Mouse (Mus musculus): ENCODE data around the gene Krt222. TPM values are rescaled to one million over a fixed set of nuclear protein-coding genes. Genes with fewer than 3 reads are reported as not detected.
A peak's percentile ranks its signal among the peaks of the same experiment; 100 is the strongest.

Gene Krt222
- 0.18 and 0.68 TPM in 2 replicates for polyA plus RNA-seq (2014; fragmentation: Nextera tagmentation; extraction: Ambion mirVana)

DNA sequence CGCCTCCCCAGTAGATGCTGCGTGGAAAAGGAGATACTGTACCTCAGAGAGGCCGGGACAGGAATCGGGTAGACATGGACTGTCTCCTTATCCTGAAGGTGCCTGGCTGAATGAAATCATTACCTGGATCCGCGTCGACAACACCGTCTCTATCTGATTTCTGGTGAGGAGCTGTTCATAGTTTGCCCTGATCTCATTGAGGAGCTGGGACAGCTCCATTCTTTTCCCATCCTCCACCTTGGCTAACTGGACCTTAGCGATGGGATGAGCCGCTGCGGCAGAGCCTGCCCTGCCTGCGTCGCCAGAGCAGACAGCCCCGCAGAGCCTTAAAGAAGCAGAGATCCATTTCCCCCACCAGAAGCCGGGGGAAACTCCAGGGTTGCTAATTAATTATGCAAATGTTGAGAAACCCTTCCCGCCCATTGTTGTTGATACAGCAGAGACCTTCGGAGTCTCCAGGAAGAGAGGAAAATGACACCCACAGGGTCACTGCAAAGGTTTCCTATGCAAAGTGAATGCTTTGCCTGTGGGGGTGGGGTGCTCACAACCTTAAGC lies at the start of gene Krt222:
TSS of gene Krt222 (minus strand) at position 266 of the 555 bp plus-strand sequence.
- Histone ChIP-seq H3K27ac (ENCODE audit: low read length) (no peak within 1 kb of the TSS), H3K9ac (replicated peaks; ENCODE audit: low read depth, low read length) (0 out of 2 replicates have a peak within 1 kb of the TSS, but pooled peaks have one; percentile 4), H3K4me2 (replicated peaks; ENCODE audit: low read depth, low read length) (peak within 1 kb of the TSS; percentile 42), H3K4me1 (ENCODE audit: control insufficient read depth, insufficient read depth, low read length) (no peaks in the 10 kb centered on the region; the same call in 1 of the 2 replicates), H3K36me3 (ENCODE audit: control insufficient read depth, insufficient read depth, low read length) (no peaks in the 10 kb centered on the region), H3K4me3 (ENCODE audit: low read depth, low read length) (peak within 1 kb of the TSS; percentile 18; the same call in 1 of the 2 replicates), H3K27me3 (ENCODE audit: control insufficient read depth, insufficient read depth, low read length) (no peaks in the 10 kb centered on the region), H3K9me3 (ENCODE audit: control insufficient read depth, low read depth, low read length) (no peaks in the 10 kb centered on the region)
- no peak for ATAC-seq (ENCODE audit: insufficient number of reproducible peaks, insufficient read depth, low FRiP score, low read depth)
- WGBS = 5% methylated on average over 17 of the region's 17 CpGs

DNA sequence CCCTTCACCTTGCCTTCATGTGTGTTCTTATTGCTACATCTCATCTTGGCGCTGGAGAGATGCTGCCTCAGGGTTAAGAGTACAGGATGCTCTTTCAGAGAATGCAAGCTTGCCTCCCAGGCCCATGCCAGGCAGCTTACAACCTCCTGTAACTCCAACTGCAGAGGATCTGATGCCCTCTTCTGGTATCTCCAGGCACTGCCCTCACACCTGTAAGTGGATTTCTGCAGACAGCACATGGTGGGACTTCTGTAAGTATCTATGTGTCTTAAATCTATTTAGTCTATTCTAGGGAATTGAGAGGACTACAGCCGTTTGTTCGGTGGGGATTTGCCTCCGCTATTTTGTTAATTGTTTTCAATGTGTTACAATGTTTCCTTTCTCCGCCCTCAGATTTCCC lies 49.0 kb upstream of the Krt222 start:
- Histone ChIP-seq H3K36me3 (ENCODE audit: control insufficient read depth, insufficient read depth, low read length) (no peaks in the 10 kb centered on the region), H3K27ac (ENCODE audit: low read length) (no peak overlapping the region), H3K27me3 (ENCODE audit: control insufficient read depth, insufficient read depth, low read length) (no peaks in the 10 kb centered on the region), H3K4me1 (ENCODE audit: control insufficient read depth, insufficient read depth, low read length) (no peaks in the 10 kb centered on the region), H3K4me3 (ENCODE audit: low read depth, low read length) (no peak overlapping the region), H3K9me3 (ENCODE audit: control insufficient read depth, low read depth, low read length) (no peaks in the 10 kb centered on the region), H3K9ac (replicated peaks; ENCODE audit: low read depth, low read length) (no peak overlapping the region), H3K4me2 (replicated peaks; ENCODE audit: low read depth, low read length) (no peak overlapping the region)
- WGBS = 54% methylated on average over 5 of the region's 5 CpGs
- no peak for ATAC-seq (ENCODE audit: insufficient number of reproducible peaks, insufficient read depth, low FRiP score, low read depth)

DNA sequence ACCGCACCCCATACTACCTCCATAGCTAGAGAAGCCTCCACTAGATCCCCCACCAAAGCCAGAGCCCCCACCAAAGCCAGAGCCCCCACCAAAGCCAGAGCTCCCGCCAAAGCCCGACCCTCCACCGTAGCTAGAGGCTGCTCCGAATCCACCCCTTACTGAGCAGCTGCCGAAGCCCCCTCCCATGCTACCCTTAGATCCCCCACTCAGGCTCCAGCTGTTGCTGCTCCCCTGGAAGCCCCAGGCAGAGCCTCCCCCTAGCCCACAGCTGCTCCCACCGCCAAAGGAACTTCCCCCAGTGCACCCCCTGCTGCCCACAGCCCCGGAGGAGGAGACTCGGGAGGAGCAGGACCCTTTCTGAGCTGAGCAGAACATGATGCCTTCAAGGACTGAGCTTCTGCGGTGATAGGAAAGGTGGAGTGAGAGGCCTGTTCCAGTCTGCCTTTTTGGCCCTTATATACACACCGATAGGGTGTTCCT lies 41.0 kb upstream of the Krt222 start, which contains the start of gene Krt24:
TSS of gene Krt24 (minus strand) at position 430 of the 480 bp plus-strand sequence.
- Histone ChIP-seq H3K4me1 (ENCODE audit: control insufficient read depth, insufficient read depth, low read length) (no peaks in the 10 kb centered on the region), H3K9ac (replicated peaks; ENCODE audit: low read depth, low read length) (no peak within 1 kb of the TSS), H3K4me3 (ENCODE audit: low read depth, low read length) (no peak within 1 kb of the TSS), H3K36me3 (ENCODE audit: control insufficient read depth, insufficient read depth, low read length) (no peaks in the 10 kb centered on the region), H3K9me3 (ENCODE audit: control insufficient read depth, low read depth, low read length) (no peaks in the 10 kb centered on the region), H3K4me2 (replicated peaks; ENCODE audit: low read depth, low read length) (no peak within 1 kb of the TSS), H3K27me3 (ENCODE audit: control insufficient read depth, insufficient read depth, low read length) (no peaks in the 10 kb centered on the region), H3K27ac (ENCODE audit: low read length) (no peak within 1 kb of the TSS)
- 0 out of 2 replicates have a peak, but pooled peaks have one; percentile 18 for ATAC-seq (ENCODE audit: insufficient number of reproducible peaks, insufficient read depth, low FRiP score, low read depth)
- WGBS = 27% methylated on average over 11 of the region's 11 CpGs

DNA sequence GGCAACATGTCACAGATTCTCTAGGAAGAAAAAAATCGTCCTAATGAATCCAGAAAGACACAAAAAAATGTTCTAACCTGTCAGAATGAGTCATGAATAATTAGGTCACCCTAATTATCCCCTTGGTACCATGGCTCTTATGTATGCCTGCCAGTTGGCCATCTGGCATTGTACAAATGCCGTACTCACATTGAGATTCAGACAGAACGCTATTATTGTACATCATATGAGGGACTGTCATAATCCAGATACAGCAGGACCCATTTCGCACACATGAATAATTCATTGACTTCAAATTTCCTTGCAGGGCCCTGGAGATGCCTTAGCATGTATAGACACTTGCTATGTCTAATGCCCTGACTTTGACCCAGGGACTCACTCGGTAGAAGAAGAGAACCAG lies 40.1 kb upstream of the Krt222 start:
- Histone ChIP-seq H3K9ac (replicated peaks; ENCODE audit: low read depth, low read length) (no peak overlapping the region), H3K4me2 (replicated peaks; ENCODE audit: low read depth, low read length) (no peak overlapping the region), H3K27ac (ENCODE audit: low read length) (no peak overlapping the region), H3K4me3 (ENCODE audit: low read depth, low read length) (no peak overlapping the region), H3K27me3 (ENCODE audit: control insufficient read depth, insufficient read depth, low read length) (no peaks in the 10 kb centered on the region), H3K9me3 (ENCODE audit: control insufficient read depth, low read depth, low read length) (no peaks in the 10 kb centered on the region), H3K4me1 (ENCODE audit: control insufficient read depth, insufficient read depth, low read length) (no peaks in the 10 kb centered on the region), H3K36me3 (ENCODE audit: control insufficient read depth, insufficient read depth, low read length) (no peaks in the 10 kb centered on the region)
- WGBS = 83% methylated on average over 5 of the region's 5 CpGs
- no peak for ATAC-seq (ENCODE audit: insufficient number of reproducible peaks, insufficient read depth, low FRiP score, low read depth)

DNA sequence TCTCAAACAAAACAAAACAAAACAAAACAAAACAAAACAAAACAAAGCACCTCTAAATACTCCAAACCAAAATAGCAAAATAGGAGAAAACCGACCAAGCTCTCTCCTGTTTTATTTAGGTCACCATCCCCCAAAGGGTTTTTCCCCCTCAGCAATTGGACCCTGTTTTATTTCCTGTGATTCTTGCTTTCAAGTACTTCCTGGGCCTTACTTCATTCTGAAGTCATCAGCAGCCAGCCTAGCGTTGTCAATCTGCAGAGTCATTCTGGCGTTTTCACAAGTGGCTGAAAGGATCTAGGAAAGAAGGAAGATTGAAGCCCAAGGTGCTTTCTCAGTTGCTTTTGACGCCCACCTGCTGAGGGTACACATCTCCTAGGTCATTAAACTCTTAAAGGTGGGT lies 39.4 kb upstream of the Krt222 start:
- no peaks in the 10 kb centered on the region for H3K36me3 ChIP-seq (ENCODE audit: control insufficient read depth, insufficient read depth, low read length)
- no peak overlapping the region for H3K4me2 ChIP-seq (replicated peaks; ENCODE audit: low read depth, low read length)
- no peaks in the 10 kb centered on the region for H3K4me1 ChIP-seq (ENCODE audit: control insufficient read depth, insufficient read depth, low read length)
- no peak overlapping the region for H3K4me3 ChIP-seq (ENCODE audit: low read depth, low read length)
- 58% methylated on average over 4 of the region's 4 CpGs for WGBS
- H3K27ac ChIP-seq (ENCODE audit: low read length) = no peak overlapping the region
- H3K9ac ChIP-seq (replicated peaks; ENCODE audit: low read depth, low read length) = no peak overlapping the region
- no peak for ATAC-seq (ENCODE audit: insufficient number of reproducible peaks, insufficient read depth, low FRiP score, low read depth)
- no peaks in the 10 kb centered on the region for H3K9me3 ChIP-seq (ENCODE audit: control insufficient read depth, low read depth, low read length)
- H3K27me3 ChIP-seq (ENCODE audit: control insufficient read depth, insufficient read depth, low read length) = no peaks in the 10 kb centered on the region

DNA sequence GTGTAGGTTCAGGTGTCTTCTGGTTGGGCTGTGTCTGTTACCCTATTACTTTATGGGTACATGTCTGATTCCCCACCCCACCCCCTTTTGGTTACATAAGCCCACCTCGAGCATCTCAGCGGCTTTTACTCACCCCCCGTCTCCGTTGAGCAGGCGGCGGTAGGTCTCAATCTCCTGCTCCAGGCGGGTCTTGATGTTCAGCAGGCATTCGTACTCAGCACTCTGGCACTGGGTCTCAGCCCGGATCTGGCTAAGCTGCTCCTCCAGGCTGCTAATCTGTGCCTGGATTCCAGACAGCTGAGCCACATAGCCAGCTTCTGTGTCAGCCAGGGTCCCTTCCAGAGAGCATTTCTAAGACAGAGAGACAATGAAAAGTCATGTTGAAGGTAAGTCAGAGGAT lies 37.2 kb upstream of the Krt222 start:
- Histone ChIP-seq H3K36me3 (ENCODE audit: control insufficient read depth, insufficient read depth, low read length) (no peaks in the 10 kb centered on the region), H3K27ac (ENCODE audit: low read length) (no peak overlapping the region), H3K9ac (replicated peaks; ENCODE audit: low read depth, low read length) (no peak overlapping the region), H3K4me2 (replicated peaks; ENCODE audit: low read depth, low read length) (no peak overlapping the region), H3K9me3 (ENCODE audit: control insufficient read depth, low read depth, low read length) (no peaks in the 10 kb centered on the region), H3K4me1 (ENCODE audit: control insufficient read depth, insufficient read depth, low read length) (no peaks in the 10 kb centered on the region), H3K4me3 (ENCODE audit: low read depth, low read length) (no peak overlapping the region), H3K27me3 (ENCODE audit: control insufficient read depth, insufficient read depth, low read length) (no peaks in the 10 kb centered on the region)
- WGBS = 73% methylated on average over 9 of the region's 9 CpGs
- ATAC-seq (ENCODE audit: insufficient number of reproducible peaks, insufficient read depth, low FRiP score, low read depth) = no peak

DNA sequence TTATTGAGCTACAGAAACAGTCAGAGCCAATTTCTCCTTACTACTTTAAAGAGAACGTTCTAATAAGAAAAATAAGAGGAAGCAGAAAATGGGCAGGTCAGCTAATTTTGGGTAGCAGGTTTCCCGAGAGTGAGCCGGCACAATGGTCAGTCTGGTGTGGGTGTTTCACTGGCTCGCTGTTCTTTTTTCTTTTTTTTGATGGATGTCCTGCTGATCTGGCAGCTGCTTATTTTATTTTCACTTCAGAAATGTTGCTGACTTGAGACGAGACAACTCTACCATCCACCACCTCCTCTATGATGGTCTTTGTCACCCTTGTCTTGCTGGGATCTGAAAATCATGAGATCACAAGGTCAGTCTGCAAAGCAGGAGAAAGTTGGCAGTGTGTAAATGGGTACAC lies 36.1 kb upstream of the Krt222 start:
- 64% methylated on average over 5 of the region's 5 CpGs for WGBS
- no peaks in the 10 kb centered on the region for H3K36me3 ChIP-seq (ENCODE audit: control insufficient read depth, insufficient read depth, low read length)
- no peak overlapping the region for H3K9ac ChIP-seq (replicated peaks; ENCODE audit: low read depth, low read length)
- no peak overlapping the region for H3K4me2 ChIP-seq (replicated peaks; ENCODE audit: low read depth, low read length)
- no peaks in the 10 kb centered on the region for H3K4me1 ChIP-seq (ENCODE audit: control insufficient read depth, insufficient read depth, low read length)
- no peak overlapping the region for H3K4me3 ChIP-seq (ENCODE audit: low read depth, low read length)
- no peak overlapping the region for H3K27ac ChIP-seq (ENCODE audit: low read length)
- H3K27me3 ChIP-seq (ENCODE audit: control insufficient read depth, insufficient read depth, low read length) = no peaks in the 10 kb centered on the region
- no peak for ATAC-seq (ENCODE audit: insufficient number of reproducible peaks, insufficient read depth, low FRiP score, low read depth)
- no peaks in the 10 kb centered on the region for H3K9me3 ChIP-seq (ENCODE audit: control insufficient read depth, low read depth, low read length)

DNA sequence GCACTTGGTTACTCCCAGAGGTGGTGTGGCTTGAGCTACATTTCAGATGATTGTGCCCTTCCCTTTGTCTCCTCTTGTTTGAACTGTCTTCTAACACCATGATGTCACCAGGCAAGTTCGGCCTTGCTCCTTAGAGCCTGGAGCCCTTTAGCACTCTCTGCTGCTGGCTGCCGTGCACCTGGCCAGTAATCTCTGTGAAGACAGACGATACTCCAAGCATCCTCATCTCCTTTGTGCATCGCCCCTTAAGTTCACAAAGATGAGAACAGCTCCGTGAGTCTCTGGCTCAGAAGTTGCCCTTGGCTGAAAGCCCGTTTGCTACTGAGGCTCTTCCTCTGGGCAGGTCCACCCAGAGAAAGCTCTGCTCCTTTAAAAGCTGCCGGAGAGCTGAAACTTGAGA lies 32.9 kb upstream of the Krt222 start:
- Histone ChIP-seq H3K9me3 (ENCODE audit: control insufficient read depth, low read depth, low read length) (no peaks in the 10 kb centered on the region), H3K27ac (ENCODE audit: low read length) (no peak overlapping the region), H3K4me2 (replicated peaks; ENCODE audit: low read depth, low read length) (no peak overlapping the region), H3K36me3 (ENCODE audit: control insufficient read depth, insufficient read depth, low read length) (no peaks in the 10 kb centered on the region), H3K4me1 (ENCODE audit: control insufficient read depth, insufficient read depth, low read length) (no peaks in the 10 kb centered on the region), H3K4me3 (ENCODE audit: low read depth, low read length) (no peak overlapping the region), H3K27me3 (ENCODE audit: control insufficient read depth, insufficient read depth, low read length) (no peaks in the 10 kb centered on the region), H3K9ac (replicated peaks; ENCODE audit: low read depth, low read length) (no peak overlapping the region)
- 16% methylated on average over 7 of the region's 7 CpGs for WGBS
- no peak for ATAC-seq (ENCODE audit: insufficient number of reproducible peaks, insufficient read depth, low FRiP score, low read depth)

DNA sequence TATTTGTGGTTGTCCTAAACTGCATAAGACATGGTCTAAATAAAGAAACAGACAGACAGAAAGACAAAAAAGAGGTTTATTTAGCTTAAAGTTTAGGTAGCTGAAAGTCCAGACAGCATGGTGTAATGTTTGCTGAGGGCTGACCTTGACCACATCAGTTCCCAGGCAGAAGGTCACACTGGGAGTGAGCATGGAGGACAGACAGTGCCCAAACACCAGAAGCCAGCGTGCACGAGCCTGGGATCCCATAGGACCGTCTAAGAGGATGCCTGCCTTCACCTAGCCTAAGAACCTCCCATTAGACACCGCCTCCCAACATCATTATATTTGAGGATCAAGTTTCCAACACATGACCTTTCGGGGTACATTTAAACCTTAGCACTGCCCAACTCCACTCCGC lies 31.7 kb upstream of the Krt222 start:
- Histone ChIP-seq H3K9me3 (ENCODE audit: control insufficient read depth, low read depth, low read length) (no peaks in the 10 kb centered on the region), H3K27me3 (ENCODE audit: control insufficient read depth, insufficient read depth, low read length) (no peaks in the 10 kb centered on the region), H3K4me1 (ENCODE audit: control insufficient read depth, insufficient read depth, low read length) (no peaks in the 10 kb centered on the region), H3K9ac (replicated peaks; ENCODE audit: low read depth, low read length) (no peak overlapping the region), H3K27ac (ENCODE audit: low read length) (no peak overlapping the region), H3K36me3 (ENCODE audit: control insufficient read depth, insufficient read depth, low read length) (no peaks in the 10 kb centered on the region), H3K4me3 (ENCODE audit: low read depth, low read length) (no peak overlapping the region), H3K4me2 (replicated peaks; ENCODE audit: low read depth, low read length) (no peak overlapping the region)
- ATAC-seq (ENCODE audit: insufficient number of reproducible peaks, insufficient read depth, low FRiP score, low read depth) = no peak
- WGBS = 68% methylated on average over 6 of the region's 6 CpGs

Data from stomach, embryonic 14.5 days (tissue).